Mouse (Mus musculus) left cerebral cortex, adult 9 months (tissue): ENCODE measurements around the gene Cln5.

Source experiments
- DNase-seq, 2 experiments: peaks; one replicate each; pipeline ENCODE4 v3.0.0; 2022; ENCODE audit warnings: low spot score in 2 of 2

Cln5 gene

DNA sequence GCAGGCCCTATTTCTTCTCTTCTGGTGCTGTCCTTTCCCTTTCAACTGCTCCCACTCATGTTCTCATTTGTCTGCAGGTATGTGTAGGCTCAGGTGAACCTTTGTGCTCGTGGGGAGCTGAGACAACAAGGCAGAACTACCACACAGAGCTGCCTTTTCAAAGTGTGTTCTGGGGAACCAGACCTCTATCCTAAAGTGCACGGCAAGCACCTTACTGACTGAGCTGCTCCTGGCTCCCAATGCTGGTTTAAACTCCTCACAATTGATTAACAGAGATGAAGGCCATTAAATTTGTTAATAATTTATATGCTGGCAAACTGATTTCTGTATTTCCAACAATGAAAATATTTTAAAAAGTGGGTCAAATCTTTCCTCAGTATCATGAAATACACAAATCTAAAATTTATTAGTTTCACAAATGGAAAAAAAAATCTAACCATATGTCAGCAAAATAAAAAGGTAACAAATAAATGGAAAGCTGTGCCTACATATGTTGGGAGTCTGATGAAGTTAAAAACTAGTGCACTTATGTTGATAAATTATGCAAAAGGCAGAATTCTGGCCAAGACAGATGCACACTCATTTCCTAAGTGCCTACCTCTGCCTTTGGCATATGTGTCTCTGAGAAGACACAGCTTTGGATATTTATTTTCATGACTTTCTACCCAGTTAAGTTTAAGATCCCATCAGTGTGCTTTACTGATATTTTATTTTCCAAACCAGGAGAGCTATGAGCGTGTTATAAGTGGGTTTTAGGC lies 42.8 kb downstream of the Cln5 start:
- no peak for DNase-seq

DNA sequence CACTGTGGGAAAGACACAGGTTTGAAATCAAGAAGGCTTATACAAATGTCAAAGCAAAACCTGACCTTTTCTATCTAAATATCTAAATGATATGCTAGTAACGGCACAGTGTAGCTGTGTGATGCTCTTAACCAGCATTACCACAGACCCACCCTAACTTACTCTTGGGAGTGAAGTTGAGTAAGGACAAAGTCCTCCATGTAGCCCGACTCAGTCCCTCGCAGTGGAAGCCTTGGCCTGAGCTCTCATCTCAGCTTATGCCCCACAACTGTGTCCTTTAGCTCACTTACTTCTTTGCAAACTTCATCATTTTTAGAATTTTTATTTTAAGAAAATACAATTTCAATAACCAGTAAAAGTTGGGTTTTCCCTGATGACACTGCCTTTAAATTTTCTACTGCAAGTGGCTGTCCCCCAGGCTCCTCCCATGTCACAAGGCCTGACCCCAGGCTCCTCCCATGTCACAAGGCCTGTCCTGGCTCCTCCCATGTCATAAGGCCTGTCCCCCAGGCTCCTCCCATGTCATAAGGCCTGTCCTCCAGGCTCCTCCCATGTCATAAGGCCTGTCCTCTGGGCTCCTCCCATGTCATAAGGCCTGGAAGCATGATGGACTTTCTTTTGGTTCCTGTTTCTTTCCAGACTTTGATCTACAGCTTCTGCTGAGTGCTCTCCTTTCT lies 45.1 kb downstream of the Cln5 start:
- DNase-seq, result no peak

DNA sequence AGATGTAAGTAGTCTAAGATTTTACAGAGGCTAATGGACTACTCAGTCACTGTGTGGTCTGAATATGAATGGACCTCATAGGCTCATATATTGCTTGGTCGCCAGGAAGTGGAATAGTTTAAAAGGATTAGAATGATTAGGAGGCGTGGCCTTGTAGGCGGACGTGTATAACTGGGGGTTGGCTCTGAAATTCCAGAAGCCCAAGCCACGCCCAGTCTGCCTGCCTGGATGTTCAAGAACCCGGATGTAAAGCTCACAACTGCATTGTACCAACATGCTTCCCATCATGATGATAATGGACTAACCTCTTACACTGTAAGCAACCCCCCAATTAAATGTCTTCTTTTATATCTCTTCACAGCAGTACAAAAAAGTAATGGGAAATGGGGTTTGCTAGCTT lies 55.7 kb downstream of the Cln5 start:
- DNase-seq, result no peak
